Mouse (Mus musculus): Measurements from ENCODE around the gene Samd11. TPM values are rescaled to one million over a fixed set of nuclear protein-coding genes. Genes with fewer than 3 reads are reported as not detected.

The Samd11 gene
- polyA plus RNA-seq, 1 experiment from 2014 or later = 1.3 TPM

GRCm38 (mm10) chr4:156234701-156235213 is 20.7 kb downstream of the Samd11 start, which contains the start of gene Plekhn1:
Gene Plekhn1, minus strand, starts transcription at chr4:156234857.
- Histone ChIP-seq H3K4me3 (peak within 1 kb of the TSS; percentile 90), H3K4me1 (peaks cover 12% of the 10 kb centered on the region), H3K9ac (peak within 1 kb of the TSS; percentile 70), H3K27me3 (no peaks in the 10 kb centered on the region), H3K27ac (peak within 1 kb of the TSS; percentile 94), H3K9me3 (no peaks in the 10 kb centered on the region), H3K36me3 (peaks cover 54% of the 10 kb centered on the region), H3K4me2 (replicated peaks) (peak within 1 kb of the TSS; percentile 84)
- WGBS = under 1% methylated on average over 38 of the region's 48 CpGs
- peak; percentile 57 for ATAC-seq (ENCODE audit: insufficient number of reproducible peaks, insufficient read depth, low FRiP score, low TSS enrichment)

GRCm38 (mm10) chr4:156234021-156234501 is 21.4 kb downstream of the Samd11 start:
- peak overlapping the region; percentile 70 for H3K9ac ChIP-seq
- 3% methylated on average over 17 of the region's 17 CpGs for WGBS
- H3K36me3 ChIP-seq = peaks cover 54% of the 10 kb centered on the region
- peak overlapping the region; percentile 65 for H3K4me3 ChIP-seq
- peak overlapping the region; percentile 80 for H3K27ac ChIP-seq
- H3K4me1 ChIP-seq = peaks cover 12% of the 10 kb centered on the region
- H3K9me3 ChIP-seq = no peaks in the 10 kb centered on the region
- H3K4me2 ChIP-seq (replicated peaks) = peak overlapping the region; percentile 84
- H3K27me3 ChIP-seq = no peaks in the 10 kb centered on the region
- ATAC-seq (ENCODE audit: insufficient number of reproducible peaks, insufficient read depth, low FRiP score, low TSS enrichment) = no peak; the same call in 1 of the 2 replicates

- Histone ChIP-seq H3K4me2 (replicated peaks) (peak overlapping the region; percentile 11; the same call in 1 of the 2 replicates), H3K9ac (peak overlapping the region; percentile 38; the same call in 1 of the 2 replicates), H3K4me1 (peaks cover 8% of the 10 kb centered on the region), H3K9me3 (no peaks in the 10 kb centered on the region), H3K4me3 (no peak overlapping the region), H3K27ac (no peak overlapping the region), H3K27me3 (no peaks in the 10 kb centered on the region), H3K36me3 (peaks cover 44% of the 10 kb centered on the region)
- WGBS = 23% methylated on average over 12 of the region's 12 CpGs
- peak; percentile 55; the same call in 1 of the 2 replicates for ATAC-seq (ENCODE audit: insufficient number of reproducible peaks, insufficient read depth, low FRiP score, low TSS enrichment)
These were observed 26.9 kb downstream of the Samd11 start for GRCm38 (mm10) chr4:156228393-156229024.

- ATAC-seq (ENCODE audit: insufficient number of reproducible peaks, insufficient read depth, low FRiP score, low TSS enrichment) = no peak
- 0 out of 2 replicates have a peak, but pooled peaks cover 5% of the 10 kb centered on the region for H3K4me1 ChIP-seq
- peak overlapping the region; percentile 11; the same call in 1 of the 2 replicates for H3K4me2 ChIP-seq (replicated peaks)
- H3K9me3 ChIP-seq = no peaks in the 10 kb centered on the region
- H3K9ac ChIP-seq = peak overlapping the region; percentile 38; the same call in 1 of the 2 replicates
- WGBS = 35% methylated on average over 18 of the region's 18 CpGs
- H3K27ac ChIP-seq = no peak overlapping the region
- no peaks in the 10 kb centered on the region for H3K27me3 ChIP-seq
- peaks cover 41% of the 10 kb centered on the region for H3K36me3 ChIP-seq
- no peak overlapping the region for H3K4me3 ChIP-seq
These were observed 27.6 kb downstream of the Samd11 start for GRCm38 (mm10) chr4:156227752-156228392.

GRCm38 (mm10) chr4:156224276-156224675 is 31.2 kb downstream of the Samd11 start:
- no peak overlapping the region for H3K9ac ChIP-seq
- peaks cover 5% of the 10 kb centered on the region for H3K36me3 ChIP-seq
- no peak for ATAC-seq (ENCODE audit: insufficient number of reproducible peaks, insufficient read depth, low FRiP score, low TSS enrichment)
- no peak overlapping the region for H3K4me2 ChIP-seq (replicated peaks)
- H3K9me3 ChIP-seq = no peaks in the 10 kb centered on the region
- H3K27me3 ChIP-seq = no peaks in the 10 kb centered on the region
- H3K4me1 ChIP-seq = 0 out of 2 replicates have a peak, but pooled peaks cover 5% of the 10 kb centered on the region
- no peak overlapping the region for H3K27ac ChIP-seq
- no peak overlapping the region for H3K4me3 ChIP-seq
- WGBS = 79% methylated on average over 2 of the region's 2 CpGs

GRCm38 (mm10) chr4:156219936-156220335 is 35.5 kb downstream of the Samd11 start:
- Histone ChIP-seq H3K4me2 (replicated peaks) (no peak overlapping the region), H3K9ac (no peak overlapping the region), H3K4me1 (no peaks in the 10 kb centered on the region), H3K27ac (no peak overlapping the region), H3K4me3 (no peak overlapping the region), H3K9me3 (no peaks in the 10 kb centered on the region), H3K27me3 (no peaks in the 10 kb centered on the region), H3K36me3 (no peaks in the 10 kb centered on the region; the same call in 1 of the 2 replicates)
- 90% methylated on average over 11 of the region's 11 CpGs for WGBS
- ATAC-seq (ENCODE audit: insufficient number of reproducible peaks, insufficient read depth, low FRiP score, low TSS enrichment) = no peak

GRCm38 (mm10) chr4:156217838-156218237 is 37.6 kb downstream of the Samd11 start:
- Histone ChIP-seq H3K27me3 (no peaks in the 10 kb centered on the region), H3K9ac (no peak overlapping the region), H3K36me3 (no peaks in the 10 kb centered on the region; the same call in 1 of the 2 replicates), H3K4me1 (no peaks in the 10 kb centered on the region), H3K4me2 (replicated peaks) (no peak overlapping the region), H3K4me3 (no peak overlapping the region), H3K9me3 (no peaks in the 10 kb centered on the region), H3K27ac (no peak overlapping the region)
- 73% methylated on average over 16 of the region's 16 CpGs for WGBS
- ATAC-seq (ENCODE audit: insufficient number of reproducible peaks, insufficient read depth, low FRiP score, low TSS enrichment) = no peak

GRCm38 (mm10) chr4:156217022-156217669 is 38.3 kb downstream of the Samd11 start:
- Histone ChIP-seq H3K4me2 (replicated peaks) (no peak overlapping the region), H3K4me3 (no peak overlapping the region), H3K27me3 (no peaks in the 10 kb centered on the region), H3K36me3 (no peaks in the 10 kb centered on the region; the same call in 1 of the 2 replicates), H3K27ac (no peak overlapping the region), H3K9ac (no peak overlapping the region), H3K4me1 (no peaks in the 10 kb centered on the region), H3K9me3 (no peaks in the 10 kb centered on the region)
- ATAC-seq (ENCODE audit: insufficient number of reproducible peaks, insufficient read depth, low FRiP score, low TSS enrichment) = no peak
- WGBS = 78% methylated on average over 16 of the region's 16 CpGs

GRCm38 (mm10) chr4:156216196-156216595 is 39.3 kb downstream of the Samd11 start:
- Histone ChIP-seq H3K9me3 (no peaks in the 10 kb centered on the region), H3K4me1 (no peaks in the 10 kb centered on the region), H3K4me3 (no peak overlapping the region), H3K27me3 (no peaks in the 10 kb centered on the region), H3K4me2 (replicated peaks) (no peak overlapping the region), H3K27ac (no peak overlapping the region), H3K9ac (no peak overlapping the region), H3K36me3 (no peaks in the 10 kb centered on the region)
- ATAC-seq (ENCODE audit: insufficient number of reproducible peaks, insufficient read depth, low FRiP score, low TSS enrichment) = no peak
- WGBS = 84% methylated on average over 2 of the region's 2 CpGs

- Histone ChIP-seq H3K27me3 (no peaks in the 10 kb centered on the region), H3K9ac (no peak within 1 kb of the TSS), H3K9me3 (no peaks in the 10 kb centered on the region), H3K4me3 (no peak within 1 kb of the TSS), H3K4me2 (replicated peaks) (no peak within 1 kb of the TSS), H3K36me3 (no peaks in the 10 kb centered on the region), H3K4me1 (no peaks in the 10 kb centered on the region), H3K27ac (no peak within 1 kb of the TSS)
- 73% methylated on average over 4 of the region's 4 CpGs for WGBS
- ATAC-seq (ENCODE audit: insufficient number of reproducible peaks, insufficient read depth, low FRiP score, low TSS enrichment) = no peak
These were observed 39.8 kb downstream of the Samd11 start, which contains the start of gene Perm1 for GRCm38 (mm10) chr4:156215649-156216048. Gene Perm1, plus strand, starts transcription at chr4:156215868.

GRCm38 (mm10) chr4:156213134-156213533 is 42.3 kb downstream of the Samd11 start:
- no peaks in the 10 kb centered on the region for H3K27me3 ChIP-seq
- ATAC-seq (ENCODE audit: insufficient number of reproducible peaks, insufficient read depth, low FRiP score, low TSS enrichment) = no peak
- WGBS = 92% methylated on average over 13 of the region's 13 CpGs

More at GRCm38 (mm10) chr4:156213134-156213533, 42.3 kb downstream of the Samd11 start:
- H3K4me3 ChIP-seq = no peak overlapping the region
- H3K36me3 ChIP-seq = no peaks in the 10 kb centered on the region
- H3K27ac ChIP-seq = no peak overlapping the region
- H3K4me1 ChIP-seq = no peaks in the 10 kb centered on the region
- no peak overlapping the region for H3K9ac ChIP-seq
- no peaks in the 10 kb centered on the region for H3K9me3 ChIP-seq
- no peak overlapping the region for H3K4me2 ChIP-seq (replicated peaks)

Measured in embryonic facial prominence, embryonic 12.5 days (tissue).